Mouse (Mus musculus) kidney, postnatal 10 days (tissue): ENCODE data around the gene C2cd4c.

ENCODE experiments used
- DNase-seq: peaks from one replicate; pipeline ENCODE4 v3.0.0; 2021; ENCODE audit warnings: mixed read lengths

Gene C2cd4c

GRCm38 (mm10) chr10:79612192-79613135, 1.4 kb downstream of the C2cd4c start:
- DNase-seq, result peak; percentile 33

- no peak for DNase-seq
These were observed 2.5 kb downstream of the C2cd4c start for GRCm38 (mm10) chr10:79611296-79611695.

- no peak for DNase-seq
These were observed 4.5 kb downstream of the C2cd4c start for GRCm38 (mm10) chr10:79609276-79609675.

- DNase-seq, result no peak
These were observed 5.9 kb downstream of the C2cd4c start for GRCm38 (mm10) chr10:79607892-79608291.

GRCm38 (mm10) chr10:79606537-79606936, 7.3 kb downstream of the C2cd4c start:
- no peak for DNase-seq

GRCm38 (mm10) chr10:79597936-79598230, 15.9 kb downstream of the C2cd4c start:
- DNase-seq, result no peak

- no peak for DNase-seq
These were observed 16.5 kb downstream of the C2cd4c start for GRCm38 (mm10) chr10:79597051-79597935.

GRCm38 (mm10) chr10:79595590-79595929, 18.3 kb downstream of the C2cd4c start:
- DNase-seq, result no peak

GRCm38 (mm10) chr10:79594872-79595589, 18.8 kb downstream of the C2cd4c start:
- peak; percentile 71 for DNase-seq

- no peak for DNase-seq
These were observed 19.7 kb downstream of the C2cd4c start for GRCm38 (mm10) chr10:79594111-79594510.

- no peak for DNase-seq
These were observed 23.1 kb downstream of the C2cd4c start for GRCm38 (mm10) chr10:79590702-79591101.

GRCm38 (mm10) chr10:79587752-79588126, 26.1 kb downstream of the C2cd4c start:
- DNase-seq, result no peak

GRCm38 (mm10) chr10:79587061-79587751, 26.6 kb downstream of the C2cd4c start, which contains the start of gene Theg:
Gene Theg, minus strand, starts transcription at chr10:79587331.
- DNase-seq, result no peak

- no peak for DNase-seq
These were observed 27.6 kb downstream of the C2cd4c start for GRCm38 (mm10) chr10:79586243-79586642.

- no peak for DNase-seq
These were observed 28.1 kb downstream of the C2cd4c start for GRCm38 (mm10) chr10:79585723-79586122.

- DNase-seq, result no peak
These were observed 28.7 kb downstream of the C2cd4c start for GRCm38 (mm10) chr10:79585136-79585535.

- no peak for DNase-seq
These were observed 29.4 kb downstream of the C2cd4c start for GRCm38 (mm10) chr10:79584426-79584825.

- no peak for DNase-seq
These were observed 29.8 kb downstream of the C2cd4c start for GRCm38 (mm10) chr10:79584021-79584420.

GRCm38 (mm10) chr10:79581501-79581900, 32.3 kb downstream of the C2cd4c start:
- no peak for DNase-seq

- DNase-seq, result peak; percentile 67
These were observed 33.0 kb downstream of the C2cd4c start for GRCm38 (mm10) chr10:79580811-79581210.

GRCm38 (mm10) chr10:79580356-79580755, 33.5 kb downstream of the C2cd4c start:
- no peak for DNase-seq

- no peak for DNase-seq
These were observed 34.0 kb downstream of the C2cd4c start for GRCm38 (mm10) chr10:79579781-79580180.

- DNase-seq, result no peak
These were observed 34.9 kb downstream of the C2cd4c start for GRCm38 (mm10) chr10:79578891-79579290.
